Mouse (Mus musculus) kidney, adult 8-10 months (tissue): ENCODE data around the gene Abhd17c.

ENCODE experiments used
- DNase-seq, 2 experiments: peaks; one replicate each; pipeline ENCODE4 v3.0.0; 2022

Gene Abhd17c

DNA sequence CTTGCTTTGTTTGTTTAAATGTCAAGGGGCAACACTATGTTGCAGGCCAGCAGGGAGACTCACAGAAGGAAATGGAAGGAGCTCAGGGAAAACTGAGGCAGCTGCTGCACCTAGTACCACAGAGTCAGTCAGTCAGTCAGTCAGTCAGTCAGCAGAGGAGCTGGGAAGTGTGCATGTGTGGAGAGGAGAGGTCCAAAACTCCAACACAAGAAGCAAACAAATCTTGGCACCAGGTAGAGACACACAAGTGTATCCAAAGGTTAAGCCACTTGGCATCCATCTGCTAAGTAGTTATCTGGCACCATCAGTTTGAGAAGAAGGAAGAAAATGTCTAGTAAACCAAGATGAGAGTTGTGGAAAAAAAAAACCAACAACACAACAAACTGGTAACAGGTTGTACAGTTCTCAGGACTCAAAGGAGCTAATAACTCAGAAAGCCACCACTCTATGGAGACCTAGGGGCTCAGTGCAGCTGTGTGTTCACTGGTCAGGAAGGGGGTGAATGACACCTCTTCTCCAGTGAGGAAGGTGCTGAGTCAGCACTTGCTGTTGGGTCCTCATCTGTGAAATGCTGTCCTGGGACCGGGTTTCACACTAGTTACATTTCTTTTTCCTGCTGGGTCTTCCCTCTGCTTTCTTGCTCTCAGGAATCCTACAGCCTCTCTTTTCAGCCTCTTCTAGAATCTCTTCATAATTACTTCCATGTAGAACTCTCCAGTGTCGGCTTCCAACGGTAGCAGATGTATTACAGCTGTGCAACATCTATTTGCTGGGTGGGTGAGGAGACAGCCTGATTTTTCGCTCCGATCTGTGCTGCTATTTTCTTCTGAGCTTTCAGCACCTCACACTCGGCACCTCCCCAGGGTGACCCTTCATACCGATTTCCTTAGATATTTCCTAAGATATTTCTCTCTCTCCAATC lies 34.8 kb downstream of the Abhd17c start:
- peak; percentile 46 to 81 for DNase-seq

DNA sequence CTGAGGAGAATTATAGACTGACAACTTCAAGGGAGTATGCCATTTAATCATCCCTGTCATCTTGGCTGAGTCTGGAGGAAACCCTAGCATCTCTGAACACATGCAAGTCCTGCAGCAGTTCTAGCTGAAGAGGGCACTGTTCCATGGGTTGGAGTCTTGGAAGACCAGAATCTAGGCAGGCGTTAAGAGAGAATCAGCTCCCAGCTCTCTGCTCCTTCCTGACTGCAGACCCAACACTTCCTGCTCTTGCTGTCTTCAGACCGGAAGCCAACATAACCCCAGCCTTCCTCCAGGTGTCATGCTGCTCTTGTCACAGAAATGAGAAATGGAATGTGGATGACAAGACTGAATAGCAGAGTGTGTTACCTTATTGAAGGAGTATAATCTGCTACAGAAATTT lies 36.3 kb downstream of the Abhd17c start:
- DNase-seq: no peak

DNA sequence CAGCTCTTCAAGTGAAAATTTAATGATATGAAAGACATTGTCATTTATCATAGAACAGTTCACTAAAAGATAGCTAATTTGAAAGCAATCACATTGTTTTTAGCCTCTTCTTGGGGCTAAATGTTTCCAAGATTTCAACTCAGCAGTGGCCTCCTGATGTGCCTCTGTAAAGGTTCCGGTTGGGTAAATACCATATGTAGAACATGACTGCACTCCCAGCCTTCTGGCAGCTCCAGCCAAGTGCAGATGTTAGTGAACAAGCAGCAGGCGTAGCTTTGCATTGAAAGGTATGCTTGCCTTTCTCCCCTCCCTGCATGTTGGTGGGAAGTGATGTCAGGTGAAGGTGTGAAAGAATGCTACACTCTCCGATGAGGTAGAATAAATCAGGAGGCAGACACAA lies 36.9 kb downstream of the Abhd17c start:
- DNase-seq: no peak

DNA sequence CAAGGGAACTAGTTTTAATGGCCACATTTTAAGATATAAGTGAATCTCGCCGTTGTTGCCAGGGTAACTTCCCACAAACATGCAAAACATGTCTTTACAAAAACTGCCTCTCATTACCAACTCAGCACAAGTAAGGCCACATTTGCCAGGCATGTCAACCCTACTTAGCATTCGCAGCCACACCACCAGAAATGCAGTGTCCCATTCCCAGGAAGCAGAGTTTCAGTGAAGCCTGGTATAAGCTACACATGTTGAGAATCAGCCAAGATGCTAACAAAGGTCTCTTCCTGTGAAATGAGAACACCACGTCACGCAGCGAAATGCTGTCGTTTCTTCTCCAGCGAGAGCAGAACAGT lies 38.7 kb downstream of the Abhd17c start:
- DNase-seq: no peak

DNA sequence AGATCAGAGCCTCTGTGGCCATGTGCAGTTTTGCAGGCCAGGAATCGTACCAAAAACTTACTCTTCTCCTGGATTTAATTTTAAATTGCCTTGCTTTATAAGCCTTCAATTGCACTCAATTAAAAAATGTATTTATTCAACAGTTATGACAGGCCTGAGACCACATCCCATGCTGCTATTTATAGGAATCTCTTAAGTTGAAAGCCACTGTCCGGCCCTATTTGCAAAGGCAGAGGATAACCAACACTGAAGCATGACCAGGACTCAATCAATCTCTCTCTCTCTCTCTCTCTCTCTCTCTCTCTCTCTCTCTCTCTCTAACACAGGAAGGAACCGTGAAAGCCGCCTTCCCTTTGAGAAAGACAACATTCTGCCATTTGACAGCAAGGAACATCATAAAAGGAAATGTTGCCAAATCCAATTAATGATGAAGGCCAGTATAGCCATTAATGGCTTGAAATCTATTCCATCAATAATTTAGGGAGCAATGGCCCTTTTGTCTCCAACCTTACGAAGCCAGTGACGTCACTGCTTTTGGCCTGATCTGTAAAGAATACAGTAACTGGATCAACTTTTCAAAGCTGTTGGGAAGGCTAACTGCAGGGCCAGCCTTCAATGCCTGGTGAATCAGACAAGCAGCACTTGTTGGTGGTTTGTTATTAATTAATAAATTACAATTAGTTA lies 39.2 kb downstream of the Abhd17c start:
- no peak for DNase-seq

DNA sequence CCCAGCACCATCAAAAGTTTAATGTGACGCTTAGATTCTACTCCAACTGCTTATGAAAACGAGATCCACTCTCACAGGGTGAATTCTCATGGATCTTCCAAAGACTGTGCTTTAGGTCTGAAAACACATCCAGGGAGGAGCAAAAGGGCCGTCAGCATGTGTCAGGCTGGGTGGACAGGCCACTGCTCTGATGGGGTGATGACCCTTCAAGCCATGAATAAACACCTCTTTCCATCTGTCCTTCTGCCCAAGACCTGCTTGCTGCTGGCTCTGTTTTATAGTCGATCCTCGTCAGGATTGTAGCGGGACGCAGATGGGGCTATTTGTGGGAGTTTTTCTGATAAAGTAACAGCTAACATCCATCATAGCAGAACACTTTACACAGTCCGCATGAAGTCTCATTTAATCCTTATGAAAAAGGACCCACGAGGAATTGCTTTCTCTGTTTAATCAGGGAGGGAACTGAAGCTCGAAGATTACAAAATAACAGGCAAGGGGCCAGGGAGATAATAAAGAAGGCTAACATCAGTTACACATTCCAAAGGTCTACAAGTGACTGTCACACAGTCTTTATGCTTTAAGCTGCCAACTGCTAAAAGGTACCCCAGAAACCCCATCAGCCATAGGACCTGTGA lies 39.9 kb downstream of the Abhd17c start:
- no peak for DNase-seq

DNA sequence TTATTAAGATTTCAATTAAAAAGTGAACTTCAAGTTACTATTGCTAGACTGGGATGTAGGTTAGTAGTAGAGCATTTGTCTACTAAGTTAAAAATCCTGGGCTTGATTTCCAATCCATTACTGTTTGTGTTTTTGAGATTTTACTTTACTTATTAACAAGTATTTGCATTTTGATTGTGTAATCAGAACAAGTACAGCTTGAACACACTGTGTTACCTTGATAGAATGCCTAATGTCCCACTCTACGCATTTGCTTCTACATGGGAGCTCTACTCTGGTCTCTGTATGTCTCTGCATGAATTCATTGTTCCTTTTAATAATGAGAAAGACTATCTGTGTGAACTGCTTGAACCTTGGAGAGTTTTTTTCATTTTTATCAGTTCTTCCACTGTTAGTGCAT lies 44.8 kb downstream of the Abhd17c start:
- no peak for DNase-seq

DNA sequence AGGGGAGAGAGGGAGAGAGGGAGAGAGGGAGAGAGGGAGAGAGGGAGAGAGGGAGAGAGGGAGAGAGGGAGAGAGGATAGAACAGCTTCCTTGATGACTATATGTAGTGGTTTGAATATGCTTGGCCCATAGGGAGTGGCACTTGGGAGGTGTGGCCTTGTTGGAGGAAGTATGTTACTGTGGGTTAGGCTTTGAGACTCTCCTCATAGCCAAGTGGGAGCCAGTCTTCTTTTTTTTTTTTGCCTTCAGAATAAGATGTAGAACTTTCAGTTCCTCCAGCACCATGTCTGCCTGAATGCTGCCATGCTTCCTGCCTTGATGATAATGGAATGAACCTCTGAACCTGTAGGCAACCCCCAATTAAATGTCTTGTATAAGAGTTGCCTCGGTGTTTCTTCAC lies 49.1 kb downstream of the Abhd17c start:
- no peak for DNase-seq

DNA sequence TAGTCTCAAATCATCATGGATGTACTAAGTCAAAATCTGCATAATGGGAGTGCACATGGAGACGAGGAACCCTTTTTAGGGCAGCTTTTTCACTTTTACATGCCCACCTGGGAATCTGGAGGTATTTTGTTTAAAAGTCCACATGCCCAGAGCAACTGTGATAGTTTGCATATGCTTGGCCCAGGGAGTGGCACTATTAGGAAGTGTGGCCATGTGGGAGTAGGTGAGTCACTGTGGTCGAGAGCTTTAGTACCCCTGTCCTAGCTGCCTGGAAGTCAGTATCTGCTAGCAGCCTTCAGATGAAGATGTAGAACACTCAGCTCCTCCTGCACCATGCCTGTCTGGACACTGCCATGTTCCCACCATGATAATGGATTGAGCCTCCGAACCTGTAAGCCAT lies 51.0 kb downstream of the Abhd17c start:
- no peak for DNase-seq

DNA sequence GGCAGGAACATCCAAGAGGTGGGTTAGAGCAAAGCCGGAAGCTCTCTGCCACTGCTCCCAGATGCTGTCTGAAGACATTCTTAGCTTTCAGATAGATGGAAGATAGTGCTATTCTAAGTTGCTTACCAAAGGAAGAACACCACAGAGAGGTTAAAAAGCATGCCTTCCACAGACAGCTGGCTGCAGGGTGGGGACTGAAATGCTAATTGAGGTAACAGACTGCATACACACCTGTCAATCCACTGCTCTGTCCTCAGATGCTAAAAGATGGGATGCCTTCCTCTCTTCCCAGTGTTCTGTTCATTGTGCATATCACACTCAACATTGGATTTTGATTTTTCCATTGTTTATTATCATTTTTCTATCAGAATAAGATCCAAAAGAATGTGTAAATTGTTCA lies 53.6 kb downstream of the Abhd17c start:
- DNase-seq: no peak

DNA sequence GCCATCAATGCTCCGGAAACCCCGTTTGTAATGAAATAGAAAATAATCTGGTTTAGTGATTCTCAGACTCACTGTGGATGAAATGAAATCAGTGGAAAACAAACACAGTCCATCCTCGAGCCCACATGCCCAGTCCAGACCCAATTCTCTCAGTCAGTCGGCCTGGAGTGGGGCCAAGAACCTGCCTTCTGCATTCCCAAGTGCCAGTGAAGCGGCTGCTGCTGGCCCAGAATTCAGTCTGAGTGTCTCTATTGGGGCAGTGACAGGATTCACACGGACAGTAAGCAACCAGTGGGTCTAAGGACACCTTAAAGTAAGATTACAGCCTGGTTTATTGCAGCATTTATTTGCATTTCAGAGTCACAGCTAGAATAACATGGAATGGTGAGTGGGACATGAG lies 55.2 kb downstream of the Abhd17c start:
- DNase-seq: peak; percentile 69 to 71

DNA sequence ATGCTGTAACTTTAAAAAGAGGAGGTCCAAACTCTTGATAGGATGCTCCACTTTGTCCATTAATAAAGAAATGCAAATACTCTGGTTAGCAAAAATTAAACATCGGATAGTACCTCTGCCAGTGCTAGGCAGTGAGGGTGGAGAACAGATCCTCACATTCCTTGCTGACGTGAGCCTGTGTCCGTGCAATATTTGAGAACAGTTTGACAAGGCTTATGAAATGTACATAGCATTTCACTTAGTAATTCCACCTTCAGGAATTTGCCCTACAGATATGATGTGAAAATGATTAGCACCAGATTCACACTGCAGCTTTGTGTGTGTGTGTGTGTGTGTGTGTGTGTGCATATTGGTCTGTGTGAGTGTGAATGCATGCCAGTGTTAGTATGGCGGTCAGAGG lies 60.9 kb downstream of the Abhd17c start:
- no peak for DNase-seq

DNA sequence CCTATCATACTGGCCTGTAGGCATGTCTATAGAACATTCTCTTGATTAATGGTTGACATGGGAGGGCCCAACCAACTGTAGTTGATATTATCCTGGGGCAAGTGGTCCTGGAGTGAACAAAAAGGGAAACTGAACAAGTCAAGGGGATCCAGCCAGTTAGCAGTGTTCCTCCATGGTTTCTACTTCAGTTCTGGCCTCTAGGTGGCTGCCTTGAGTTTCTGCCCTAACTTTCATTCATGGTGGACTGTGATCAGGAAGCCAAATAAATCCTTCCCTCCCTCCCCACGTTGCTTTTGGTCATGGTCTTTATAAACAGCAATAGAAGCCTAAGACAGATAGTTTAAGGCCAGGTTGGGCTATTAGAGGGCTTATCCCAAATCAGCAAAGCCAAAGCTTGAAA lies 61.9 kb downstream of the Abhd17c start:
- peak in 1 of 2 experiments; percentile 42 for DNase-seq

DNA sequence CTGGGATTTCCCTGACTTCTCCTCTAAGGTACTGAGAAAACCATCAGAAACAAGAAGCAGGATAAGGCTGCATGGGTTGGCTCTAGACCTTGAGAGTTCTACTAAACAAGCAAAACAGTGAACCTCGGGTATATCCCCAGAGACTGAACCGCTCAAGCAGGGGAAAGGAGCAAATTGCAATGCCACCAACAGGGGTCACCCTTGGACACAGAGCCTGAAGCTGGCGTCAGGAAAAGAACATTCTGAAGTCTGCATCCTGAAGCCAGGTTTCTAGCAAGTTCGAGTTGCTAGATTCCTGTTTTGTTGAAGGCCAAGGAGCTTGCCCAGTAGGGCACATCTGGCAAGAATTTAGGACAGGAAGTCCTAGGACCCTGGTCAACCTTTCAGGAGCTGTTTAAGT lies 62.7 kb downstream of the Abhd17c start:
- DNase-seq: peak; percentile 79 to 90

DNA sequence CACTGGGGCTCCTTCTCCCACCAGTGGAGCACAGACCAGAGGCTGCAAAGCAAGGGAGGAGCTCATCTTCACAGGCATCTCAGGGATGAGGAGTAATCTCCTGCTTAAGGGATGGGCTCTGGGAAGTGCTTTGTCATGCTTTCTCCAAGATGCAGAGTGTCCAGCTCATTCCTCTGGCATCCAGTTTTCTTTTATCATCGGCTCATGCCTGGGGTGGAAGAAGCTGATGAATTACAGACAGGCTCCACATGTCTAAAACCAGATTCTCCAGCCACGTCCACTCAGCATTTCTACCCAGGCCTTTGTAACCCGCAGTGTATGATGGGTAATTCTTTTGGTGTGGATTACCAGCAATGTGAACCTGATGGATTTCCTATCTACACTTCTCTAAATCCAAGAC lies 63.5 kb downstream of the Abhd17c start:
- DNase-seq: no peak

DNA sequence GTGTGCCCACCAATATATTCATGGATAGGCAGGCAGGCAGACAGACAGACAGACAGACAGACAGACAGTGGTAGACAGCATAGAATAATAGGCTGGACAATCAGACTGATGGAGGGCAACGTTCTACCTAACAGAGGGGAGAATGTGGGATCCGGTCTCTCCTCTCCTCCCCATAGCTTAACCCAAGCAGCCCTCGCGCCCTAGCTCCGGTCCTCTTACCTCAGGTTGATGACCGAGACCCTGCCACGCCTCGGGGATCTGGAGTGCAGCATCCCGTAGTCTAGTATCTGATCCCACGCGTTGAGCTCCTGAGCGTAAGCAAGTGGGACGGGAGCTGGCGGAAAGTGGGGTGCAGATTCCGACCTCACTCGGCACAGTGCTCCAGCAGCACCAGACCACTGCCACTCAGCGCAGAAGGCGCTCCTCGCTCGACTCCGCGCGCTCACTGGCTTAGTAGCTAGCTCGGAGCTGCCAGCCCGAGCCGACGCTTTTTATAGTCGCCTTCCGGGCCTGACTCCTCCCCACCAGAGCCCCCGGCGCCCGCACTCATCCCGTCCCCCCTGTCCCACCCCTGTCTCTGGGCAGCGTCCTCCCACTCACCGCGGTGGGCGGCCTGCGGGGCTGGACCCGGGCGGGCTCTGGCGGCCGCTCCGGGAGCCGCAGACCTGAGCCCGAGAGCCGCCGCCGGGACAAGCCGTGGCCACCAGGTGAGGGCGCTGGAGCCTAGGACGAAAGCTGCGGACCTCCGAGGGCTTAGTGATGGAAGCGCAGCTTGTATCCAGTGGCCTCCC lies 65.5 kb downstream of the Abhd17c start, which contains the start of gene Cemip:
Cemip (minus strand) TSS at position 464 of the 791 bp plus-strand sequence.
- peak; percentile 65 to 84 for DNase-seq

DNA sequence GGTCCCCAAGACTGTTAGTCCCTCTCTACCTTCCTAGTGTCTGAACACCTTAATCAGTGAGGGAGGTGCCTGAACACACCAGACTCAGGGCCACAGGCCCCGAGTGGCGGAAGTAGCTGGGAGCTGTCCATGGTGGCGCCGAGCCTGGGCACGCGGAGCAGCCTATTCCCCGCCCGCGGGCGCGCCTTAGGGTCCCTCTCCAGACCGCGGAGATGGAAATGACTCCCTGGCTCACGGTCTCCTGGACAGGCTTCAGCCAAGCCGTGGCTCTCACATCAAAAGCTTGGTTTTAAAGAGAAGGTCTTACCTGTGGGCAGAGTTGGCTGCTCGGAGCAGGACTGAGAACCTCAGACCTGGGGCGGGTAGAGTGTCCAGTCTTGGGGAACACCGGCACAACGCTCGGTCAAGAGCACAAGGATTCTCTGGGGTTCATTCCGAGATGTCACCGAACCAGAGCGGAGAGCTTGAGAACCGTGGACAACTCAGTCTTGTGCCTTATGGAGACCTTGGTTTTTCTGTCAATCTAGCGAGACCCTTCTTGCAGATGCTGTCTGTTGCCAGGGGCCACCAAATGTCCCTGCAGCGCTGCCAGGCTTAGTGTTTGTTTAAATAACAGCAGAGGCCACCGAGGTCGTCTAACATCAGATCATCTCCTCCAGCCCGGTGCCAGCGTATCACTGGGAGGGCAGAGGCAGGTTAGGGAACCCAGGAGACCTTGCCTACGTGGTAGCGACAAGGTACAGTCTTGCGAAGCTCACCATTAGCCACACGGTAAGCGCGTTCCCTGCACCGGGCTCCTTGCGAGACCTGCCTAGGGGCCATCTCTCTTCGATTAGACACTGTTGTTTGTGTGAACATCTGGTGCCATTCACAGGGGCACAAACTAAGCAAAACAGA lies 66.4 kb downstream of the Abhd17c start:
- DNase-seq: peak; percentile 32 to 56

DNA sequence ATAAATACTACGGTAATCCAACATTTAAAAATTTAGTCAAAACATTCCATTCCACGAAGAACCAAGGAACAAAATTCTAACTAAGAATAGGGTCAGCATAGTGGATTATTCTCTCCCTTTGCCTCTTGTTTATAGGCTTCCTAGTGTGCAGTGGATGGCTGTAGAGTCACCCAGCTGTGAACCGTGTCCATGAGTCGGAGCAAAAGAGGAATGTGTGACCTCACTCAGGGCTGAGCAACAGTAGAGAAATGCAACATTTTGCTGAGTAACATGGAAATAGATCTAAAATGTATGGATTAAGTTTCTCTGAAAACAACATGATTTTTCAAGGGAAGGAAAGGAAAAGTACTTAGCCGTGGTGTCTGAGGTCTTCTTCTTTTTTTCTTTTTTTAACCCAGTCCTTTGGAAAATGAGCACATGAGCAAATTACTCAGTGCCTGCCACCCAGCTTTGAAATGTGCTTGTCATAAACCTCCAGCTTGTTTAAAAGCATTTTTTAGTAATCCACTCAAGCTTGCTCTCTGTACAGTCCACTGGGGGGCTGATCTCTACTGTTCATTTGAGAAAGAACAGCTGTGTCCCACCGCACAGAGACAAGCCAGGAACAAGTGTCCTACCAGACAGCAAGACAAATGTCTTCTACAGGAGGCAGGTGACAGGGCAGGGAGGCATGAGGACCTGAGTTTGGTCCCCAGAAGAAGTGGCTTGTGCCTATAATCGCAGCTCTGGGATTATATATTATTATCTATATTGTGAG lies 74.3 kb downstream of the Abhd17c start:
- DNase-seq: no peak

DNA sequence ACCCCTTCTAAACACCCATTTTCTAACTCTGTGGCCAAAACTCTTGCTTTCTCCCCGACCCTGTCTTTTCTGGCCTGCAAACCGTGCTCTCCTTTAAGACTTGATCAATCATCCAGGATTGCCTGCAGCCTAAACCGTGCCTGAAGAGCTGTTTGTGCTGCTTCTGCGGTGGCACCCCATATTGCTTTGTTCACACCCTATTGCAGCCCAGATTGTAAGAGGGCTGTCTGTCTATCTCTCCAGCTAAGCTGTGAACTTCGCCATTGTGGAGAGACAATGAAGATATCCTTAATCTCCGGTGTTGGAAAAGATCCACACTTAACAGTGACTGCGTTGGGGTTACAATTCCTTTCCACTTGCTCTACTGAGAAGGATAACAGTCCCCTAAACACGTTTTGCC lies 77.4 kb downstream of the Abhd17c start:
- no peak for DNase-seq

DNA sequence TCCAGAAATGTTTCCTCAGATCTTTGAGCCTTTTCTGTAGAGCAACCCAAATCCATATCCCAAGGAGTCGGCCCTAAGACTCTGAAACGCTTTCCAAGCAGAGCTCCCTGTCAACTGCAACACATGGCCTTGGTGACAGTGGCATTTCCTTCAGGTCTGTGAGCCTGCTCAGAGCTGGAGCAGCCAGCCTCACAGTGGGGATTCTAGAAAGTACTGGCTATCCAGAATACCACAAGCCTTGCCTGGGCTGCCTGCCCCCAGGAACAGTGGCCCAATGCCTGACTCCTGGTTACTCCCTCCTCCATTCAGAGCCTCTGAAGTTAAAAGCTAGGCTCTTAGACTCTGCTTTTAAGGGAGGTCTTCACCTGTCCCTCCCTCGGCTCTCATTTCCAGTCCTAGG lies 77.8 kb downstream of the Abhd17c start:
- DNase-seq: no peak

DNA sequence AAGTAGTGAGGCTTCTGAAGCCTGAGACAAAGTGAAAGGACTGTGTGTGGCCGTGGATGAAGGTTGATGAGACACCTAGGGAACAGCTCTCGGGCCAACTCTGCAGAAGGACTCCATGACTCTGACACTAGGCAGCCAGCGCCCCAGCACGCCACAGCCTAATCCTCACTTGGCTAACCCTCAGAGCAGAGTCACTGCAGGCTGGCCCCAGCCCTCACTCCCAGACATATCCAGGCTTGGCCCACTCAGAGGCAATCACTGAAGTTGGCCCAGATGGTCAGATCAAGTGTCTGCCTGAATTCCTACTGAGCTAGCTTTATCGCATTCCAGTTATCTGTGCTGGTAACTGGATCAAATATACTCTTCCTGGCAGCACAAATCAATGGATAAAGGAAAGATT lies 82.8 kb downstream of the Abhd17c start:
- no peak for DNase-seq
